Mouse (Mus musculus) urinary bladder, postnatal 0 days (tissue): Measurements from ENCODE around the gene Furin. TPM values are rescaled to one million over a fixed set of nuclear protein-coding genes. Genes with fewer than 3 reads are reported as not detected.

Source experiments
- polyA plus RNA-seq: library from polyadenylated mRNA; unstranded; fragments of >200 nt; fragmentation: Nextera tagmentation; extraction: Ambion mirVana; gene quantifications from 2 replicates; pipeline ENCODE4 v1.2.1, GENCODE M21; 2015

Furin gene
- 14.8 and 15.7 TPM in 2 replicates for polyA plus RNA-seq

DNA sequence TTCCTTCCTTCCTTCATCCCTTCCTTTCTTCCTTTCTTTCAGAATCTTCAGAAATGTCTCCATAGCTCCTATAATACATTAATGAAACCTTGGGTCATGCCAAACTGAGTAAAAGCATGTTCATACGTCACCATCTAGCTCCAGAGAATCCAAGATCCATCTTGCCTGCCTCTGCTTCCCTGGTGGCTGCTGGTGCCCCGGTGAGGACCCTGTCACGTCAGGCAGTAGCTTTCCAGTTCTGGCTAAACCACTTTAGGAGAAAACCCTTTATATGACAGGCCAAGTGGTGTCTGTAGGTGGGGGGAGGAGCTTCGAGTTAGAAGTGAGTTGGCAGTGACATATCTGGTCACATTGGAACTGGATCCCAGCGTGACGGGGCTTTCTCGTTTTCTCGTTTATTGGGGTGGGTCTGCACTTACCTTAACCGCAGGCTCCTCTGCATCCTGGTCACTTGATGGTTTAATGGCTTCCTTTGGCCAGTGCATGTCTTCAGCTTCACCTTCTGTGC, at the start of gene Furin:
Gene Furin, minus strand, starts transcription at position 249 of the 508 bp plus-strand sequence.

DNA sequence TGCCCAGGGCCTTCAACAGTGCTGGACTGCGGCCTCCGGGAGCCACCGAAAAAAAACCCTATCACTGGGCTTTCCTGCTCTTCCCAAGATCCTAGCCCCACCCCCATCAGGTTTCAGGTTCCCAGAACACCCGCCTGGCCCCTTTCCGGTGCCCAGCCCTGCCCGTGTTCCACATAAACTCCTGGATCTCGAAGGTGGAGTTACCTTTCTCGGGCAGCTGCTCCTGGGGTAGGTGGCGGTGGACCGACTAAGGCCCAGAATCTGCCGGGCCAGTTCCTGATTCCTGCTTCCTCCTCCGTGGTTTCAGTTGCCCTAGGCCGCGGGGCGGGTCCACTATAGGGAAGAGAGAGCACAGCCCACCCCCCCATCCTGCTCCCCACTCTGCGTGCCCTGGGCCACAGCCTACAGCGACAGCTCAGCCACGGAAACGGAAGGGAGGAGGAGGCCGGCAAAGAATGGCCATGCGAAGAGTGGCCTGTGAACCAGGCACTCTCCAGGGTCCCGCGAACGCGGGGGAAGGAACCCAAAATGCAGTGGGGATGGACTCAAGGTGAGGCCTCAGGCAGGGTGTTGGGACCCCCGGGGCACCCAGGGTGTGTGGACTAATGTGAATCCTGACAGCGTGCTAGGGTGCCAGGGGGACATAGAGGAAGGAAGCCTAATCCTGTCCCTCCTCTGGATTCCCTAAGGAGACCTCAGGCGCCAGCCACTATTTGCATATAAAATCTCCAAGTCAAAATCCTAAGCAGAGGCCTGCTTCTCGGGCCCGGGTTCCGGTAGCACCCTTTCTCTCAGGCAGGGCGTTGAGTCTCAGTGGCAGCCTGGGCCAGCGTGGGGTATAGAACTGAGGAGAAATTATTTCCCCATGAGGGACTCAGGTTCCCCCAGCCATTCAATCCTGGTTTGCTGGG, 17.3 kb downstream of the Furin start, which contains the start of gene Fes:
Gene Fes, minus strand, starts transcription at position 314 of the 911 bp plus-strand sequence.

DNA sequence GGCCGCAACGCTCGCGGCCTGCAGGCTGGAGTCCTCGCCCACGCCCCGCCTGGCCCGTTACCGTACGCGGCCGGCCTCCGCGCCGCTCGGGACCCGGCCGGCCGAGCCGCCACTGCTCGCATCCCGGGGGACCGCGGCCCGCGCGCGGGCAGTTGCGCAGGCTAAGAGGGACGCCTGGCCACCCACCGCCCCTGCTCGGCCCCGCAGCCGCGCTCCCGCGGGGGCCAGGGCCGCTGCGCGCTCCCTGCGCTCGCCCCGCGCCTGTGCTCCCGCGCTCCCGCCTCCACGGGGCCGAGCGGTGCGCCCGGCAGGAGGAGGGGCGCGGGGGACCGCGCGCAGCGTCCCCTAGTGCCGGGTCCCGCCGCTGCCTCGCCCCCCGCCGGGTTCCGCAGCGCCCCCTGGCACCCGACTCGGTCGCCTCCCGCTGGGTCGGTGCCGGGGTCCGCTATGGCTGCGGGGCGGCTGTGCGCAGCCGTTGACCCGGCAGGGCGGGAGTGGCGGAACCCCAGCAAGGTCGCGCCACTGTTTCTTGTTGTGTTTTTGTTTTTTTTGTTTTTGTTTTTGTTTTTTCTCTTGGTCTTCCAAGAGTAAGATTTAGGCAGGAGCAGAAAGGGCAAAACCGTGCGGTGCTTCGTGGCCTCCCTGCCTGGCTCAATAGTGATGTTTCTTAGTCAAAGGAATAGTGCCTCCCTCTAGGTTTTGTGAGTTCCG, 34.0 kb downstream of the Furin start, which contains the start of gene Man2a2:
Gene Man2a2, minus strand, starts transcription at position 335 of the 711 bp plus-strand sequence.

DNA sequence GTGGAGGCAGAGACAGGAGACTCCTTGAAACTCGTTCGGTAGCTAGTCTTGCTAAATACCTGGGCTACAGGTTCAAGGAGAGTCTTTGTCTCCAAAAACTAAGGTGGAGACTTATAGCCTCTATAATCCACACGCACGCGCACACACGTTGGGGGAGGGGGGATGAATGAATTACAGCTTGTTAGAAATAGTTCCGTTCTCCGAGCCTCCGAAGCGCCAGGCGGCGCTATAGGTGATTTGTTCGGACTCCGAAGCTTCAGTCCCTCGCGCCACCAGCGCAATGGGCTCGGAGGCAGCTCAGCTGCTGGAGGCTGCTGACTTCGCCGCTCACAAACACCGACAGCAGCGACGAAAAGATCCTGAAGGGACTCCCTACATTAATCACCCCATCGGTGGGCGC, 62.4 kb downstream of the Furin start, which contains the start of gene Hddc3:
Gene Hddc3, plus strand, starts transcription at position 247 of the 400 bp plus-strand sequence.

DNA sequence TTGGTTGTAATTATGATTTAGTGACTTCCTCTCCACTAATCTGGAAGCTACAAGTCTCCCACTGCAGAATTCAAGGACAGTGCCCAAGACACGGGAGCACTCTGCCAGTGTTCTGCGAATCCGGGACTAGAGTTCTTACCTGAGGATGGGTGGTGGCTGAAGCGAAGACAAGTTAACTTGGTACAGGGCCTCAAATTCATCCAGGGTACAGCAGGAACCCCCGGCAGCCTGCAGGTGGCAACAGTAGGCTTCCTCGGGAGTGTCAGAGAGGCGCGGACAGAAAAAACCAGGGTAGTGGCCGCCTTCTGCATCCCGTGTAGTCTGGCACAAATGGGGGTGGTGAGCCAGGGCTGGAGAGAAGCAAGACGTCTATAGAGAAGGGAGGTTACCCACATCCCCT, 64.4 kb downstream of the Furin start, which contains the start of gene Unc45a:
Gene Unc45a, minus strand, starts transcription at position 213 of the 400 bp plus-strand sequence.

Other genes with a start within 250 kb of the Furin start
- gene Sema4b, start 218.6 kb downstream of the Furin start, polyA plus RNA-seq, result 10.3 and 11.3 TPM in 2 replicates
- 60.7 and 74.1 TPM in 2 replicates for gene Cib1, start 172.6 kb downstream of the Furin start, polyA plus RNA-seq
- gene Gdpgp1, start 172.6 kb downstream of the Furin start, polyA plus RNA-seq, result 2.4 and 2.6 TPM in 2 replicates
- gene Ttll13, start 159.1 kb downstream of the Furin start, polyA plus RNA-seq, result 0.62 and 0.76 TPM in 2 replicates
- 27.4 and 29.3 TPM in 2 replicates for gene Ngrn, start 144.2 kb downstream of the Furin start, polyA plus RNA-seq
- 5.8 and 7.0 TPM in 2 replicates for gene Vps33b, start 135.8 kb downstream of the Furin start, polyA plus RNA-seq
- gene Prc1, start 111.0 kb downstream of the Furin start, polyA plus RNA-seq, result 25.5 and 45.7 TPM in 2 replicates
- 6.3 and 8.3 TPM in 2 replicates for gene Rccd1, start 81.0 kb downstream of the Furin start, polyA plus RNA-seq
- gene Unc45a, start 64.4 kb downstream of the Furin start, polyA plus RNA-seq, result 46.3 and 54.8 TPM in 2 replicates
- 9.3 and 10.6 TPM in 2 replicates for gene Hddc3, start 62.3 kb downstream of the Furin start, polyA plus RNA-seq
- gene Man2a2, start 34.1 kb downstream of the Furin start, polyA plus RNA-seq, result 9.3 and 9.4 TPM in 2 replicates
- gene Fes, start 17.5 kb downstream of the Furin start, polyA plus RNA-seq, result 7.8 and 10.7 TPM in 2 replicates
- gene Blm, start 129.7 kb upstream of the Furin start, polyA plus RNA-seq, result 3.4 and 4.5 TPM in 2 replicates